Mouse (Mus musculus): ENCODE measurements around the gene Apol7b. TPM values are rescaled to one million over a fixed set of nuclear protein-coding genes. Genes with fewer than 3 reads are reported as not detected.
"Not testable (repeated sequence)": the region's sequence is repeated elsewhere in the genome, so short reads cannot be mapped to it uniquely, and the experiment has no call there.

The Apol7b gene
- under 1 TPM; 0.21 to 0.31 TPM for polyA plus RNA-seq (2017; shearing (Covaris generic))

DNA sequence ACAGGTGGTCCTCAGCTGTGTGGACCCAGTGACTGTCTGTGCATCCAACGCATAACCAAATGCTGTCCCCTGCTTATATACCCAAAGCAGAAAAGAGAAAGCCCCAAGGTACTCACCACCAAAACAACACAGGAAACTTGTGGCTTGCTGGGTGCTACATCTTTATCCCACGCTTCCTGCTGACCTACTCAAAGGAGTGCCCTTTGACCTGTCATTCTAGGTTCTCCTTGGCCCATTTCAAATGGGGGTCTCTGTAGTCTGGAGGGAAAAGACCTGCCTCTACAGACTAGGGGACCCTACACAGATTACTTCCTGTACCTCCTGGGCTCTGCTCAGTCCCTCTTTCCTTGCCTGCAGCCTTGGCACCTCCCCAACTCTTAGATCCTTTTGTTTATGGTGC is at the start of gene Apol7b:
Apol7b (minus strand) TSS at position 101 of the 400 bp plus-strand sequence.
- ATAC-seq = not testable (repeated sequence)

DNA sequence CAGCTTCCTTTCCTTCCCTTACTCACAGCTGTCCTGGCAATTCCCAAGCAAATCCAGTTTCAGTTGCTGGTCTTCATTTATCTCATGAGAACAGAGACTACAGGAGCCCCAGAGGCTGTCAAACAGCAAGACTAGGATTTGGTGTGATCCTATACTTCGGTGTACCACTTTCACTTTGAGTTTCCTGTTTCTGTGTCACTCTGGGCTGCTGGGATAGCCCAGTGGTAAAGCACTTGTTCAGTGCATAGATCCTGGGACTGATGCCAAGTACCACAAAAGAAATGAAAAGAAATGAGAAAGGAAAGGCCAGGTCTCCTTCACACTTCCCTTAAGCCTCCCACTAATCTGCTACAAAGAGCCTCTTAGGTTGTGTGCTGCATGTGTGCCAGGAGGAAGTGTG is 47.4 kb upstream of the Apol7b start:
- ATAC-seq = not testable (repeated sequence)

DNA sequence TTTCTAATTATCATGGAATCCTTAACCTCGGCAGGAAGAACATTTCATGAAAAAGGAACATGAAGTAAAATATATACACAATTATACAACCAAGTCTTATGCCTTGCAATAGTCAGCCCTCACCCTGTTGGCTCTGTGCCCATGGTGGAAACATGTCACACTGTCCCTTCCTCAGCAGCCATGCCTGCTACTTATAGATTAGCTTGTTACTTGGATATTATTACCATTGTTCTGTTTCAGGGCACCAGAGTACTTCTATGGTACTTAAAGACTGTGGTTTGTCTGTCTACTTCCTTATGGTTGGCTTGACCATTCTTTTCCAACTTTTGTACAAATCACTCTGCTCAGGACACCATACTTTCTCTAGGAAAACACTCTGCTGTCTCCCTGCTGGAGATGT is 45.9 kb upstream of the Apol7b start:
- not testable (repeated sequence) for ATAC-seq

DNA sequence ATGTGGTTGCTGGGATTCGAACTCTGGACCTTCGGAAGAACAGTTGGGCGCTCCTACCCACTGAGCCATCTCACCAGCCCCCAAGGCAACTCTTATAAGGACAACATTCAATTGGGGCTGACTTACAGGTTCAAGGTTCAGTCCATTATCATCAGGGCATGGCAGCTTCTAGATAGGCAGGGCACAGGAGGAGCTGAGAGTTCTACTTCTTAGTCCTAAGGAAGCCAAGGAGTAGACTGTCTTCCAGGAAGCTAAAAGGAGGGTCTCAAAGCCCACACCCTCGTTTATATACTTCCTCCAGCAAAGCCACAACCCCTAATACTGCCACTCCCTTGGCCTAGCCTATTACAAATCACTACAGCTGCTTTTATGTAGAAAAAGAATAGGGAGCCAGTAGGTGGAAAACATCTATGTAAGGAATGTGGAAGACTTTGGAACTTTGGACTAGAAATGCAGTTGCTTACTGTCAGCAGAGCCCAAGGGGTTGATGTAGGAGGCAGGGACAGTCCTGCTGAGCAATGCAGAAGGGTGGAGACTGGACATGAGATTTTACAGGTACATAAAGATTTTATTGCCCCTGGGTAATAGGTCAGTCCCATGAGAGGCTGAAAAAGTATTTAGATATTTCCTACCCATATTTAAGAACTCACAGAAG is 35.0 kb upstream of the Apol7b start:
- no peak for ATAC-seq

DNA sequence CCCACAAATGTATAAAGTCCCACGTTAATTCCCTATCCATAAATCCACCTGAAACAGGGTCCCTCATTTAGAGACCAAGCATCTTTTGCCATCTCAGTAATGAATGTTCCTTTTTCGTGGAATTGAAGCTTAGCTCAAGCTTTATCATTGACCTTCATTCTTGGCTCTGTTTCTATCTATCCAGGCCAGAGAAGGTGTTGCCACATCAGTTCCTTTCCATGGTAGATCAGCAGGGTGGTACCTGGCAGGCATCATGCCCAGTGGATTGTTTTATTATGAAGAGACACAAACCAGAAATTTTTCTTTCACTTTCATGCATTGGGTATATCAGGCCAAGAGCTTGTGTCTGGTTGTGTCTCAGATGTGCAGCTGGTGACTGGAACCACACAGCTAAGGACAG is 29.4 kb upstream of the Apol7b start, which contains the start of gene Apol10a:
Apol10a (plus strand) TSS at position 355 of the 400 bp plus-strand sequence.
- ATAC-seq = not testable (repeated sequence)

DNA sequence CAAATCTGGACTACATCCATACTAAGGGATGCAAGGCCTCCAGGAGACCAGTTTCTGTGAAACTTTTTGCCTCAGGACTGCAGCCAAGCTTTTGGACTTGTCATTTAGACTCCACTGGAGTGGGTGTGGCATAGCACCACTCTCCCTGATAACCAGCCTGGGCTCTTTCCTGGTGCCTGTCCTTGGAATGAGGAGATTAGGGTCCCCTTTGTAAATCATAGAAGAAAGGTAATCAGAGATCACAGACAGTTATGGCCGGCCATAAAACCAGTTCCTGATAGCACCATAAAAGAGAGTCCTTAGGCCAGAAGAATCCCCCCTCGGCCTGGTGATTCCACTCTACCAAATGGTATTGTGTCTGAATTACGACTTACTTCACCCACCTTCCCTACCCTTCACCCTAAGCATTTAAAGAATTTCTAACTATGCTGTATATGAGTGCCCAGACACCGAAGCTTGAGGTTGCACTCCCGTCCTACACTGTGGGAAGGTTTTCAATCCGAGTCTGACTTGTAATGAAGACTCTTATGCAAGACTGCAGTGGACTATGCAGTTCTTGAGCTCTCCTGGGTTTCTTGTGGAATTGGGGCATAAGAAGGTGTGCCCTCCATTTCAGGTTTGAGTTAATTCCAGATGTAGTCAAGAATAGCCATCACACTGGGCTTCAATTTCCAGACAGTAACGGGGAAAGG is 27.6 kb upstream of the Apol7b start:
- ATAC-seq = not testable (repeated sequence)

DNA sequence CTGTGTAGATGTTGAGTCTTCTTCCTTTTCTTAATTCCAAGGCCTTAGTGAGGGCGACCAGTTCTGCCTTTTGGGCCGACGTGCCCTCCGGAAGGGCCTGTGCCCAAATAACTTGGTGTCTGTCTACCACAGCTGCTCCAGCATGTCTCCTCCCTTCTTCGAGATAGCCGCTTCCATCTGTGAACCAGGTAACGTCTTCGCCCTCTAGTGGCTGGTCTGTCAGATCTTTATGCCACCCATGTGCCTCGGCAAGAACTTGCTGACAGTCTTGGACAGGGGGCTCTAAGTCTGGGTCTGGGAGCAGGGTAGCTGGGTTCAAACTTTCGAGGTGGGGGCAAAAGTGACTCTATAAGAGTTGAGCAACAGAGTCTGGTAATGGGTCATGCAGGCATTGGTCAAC is 2.6 kb upstream of the Apol7b start:
- not testable (repeated sequence) for ATAC-seq

DNA sequence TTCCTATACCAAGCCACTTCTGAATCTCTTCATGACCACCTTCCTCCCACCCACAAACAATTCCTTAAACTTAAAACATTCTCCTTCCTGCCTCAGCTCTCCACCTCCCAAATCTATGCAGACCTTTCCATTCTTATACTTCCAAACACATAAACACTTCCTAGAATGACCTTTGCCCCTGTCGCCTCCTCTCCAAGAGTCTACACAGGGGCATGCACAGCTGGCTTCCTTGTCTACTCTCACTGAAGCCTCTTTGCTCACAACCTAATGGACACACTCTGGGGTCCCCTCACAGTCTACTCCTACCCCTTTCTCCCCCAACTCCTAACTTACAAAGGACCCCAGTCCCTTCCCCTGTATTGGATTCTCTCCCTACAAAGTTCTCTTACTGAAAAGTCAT is 1.6 kb downstream of the Apol7b start:
- not testable (repeated sequence) for ATAC-seq

DNA sequence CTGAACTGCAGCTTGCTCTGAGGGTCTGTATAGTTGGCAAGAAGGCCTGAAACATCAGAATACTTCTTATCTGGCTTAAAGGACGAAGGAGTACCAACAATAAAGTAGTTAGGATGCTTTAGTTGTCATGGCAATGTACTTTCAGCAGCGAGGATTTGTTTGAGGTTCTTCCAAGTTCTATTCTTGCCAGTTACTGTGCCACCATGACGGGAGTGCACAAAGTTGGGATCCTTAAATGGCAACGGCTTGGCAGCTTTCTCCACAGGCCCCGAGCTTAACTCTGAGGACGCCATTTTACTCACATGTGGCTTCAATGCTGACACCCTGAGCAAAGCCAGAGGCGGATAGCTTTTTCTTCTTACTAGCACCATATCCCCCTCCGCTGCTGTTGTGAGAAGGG is 2.5 kb downstream of the Apol7b start:
- ATAC-seq = not testable (repeated sequence)

DNA sequence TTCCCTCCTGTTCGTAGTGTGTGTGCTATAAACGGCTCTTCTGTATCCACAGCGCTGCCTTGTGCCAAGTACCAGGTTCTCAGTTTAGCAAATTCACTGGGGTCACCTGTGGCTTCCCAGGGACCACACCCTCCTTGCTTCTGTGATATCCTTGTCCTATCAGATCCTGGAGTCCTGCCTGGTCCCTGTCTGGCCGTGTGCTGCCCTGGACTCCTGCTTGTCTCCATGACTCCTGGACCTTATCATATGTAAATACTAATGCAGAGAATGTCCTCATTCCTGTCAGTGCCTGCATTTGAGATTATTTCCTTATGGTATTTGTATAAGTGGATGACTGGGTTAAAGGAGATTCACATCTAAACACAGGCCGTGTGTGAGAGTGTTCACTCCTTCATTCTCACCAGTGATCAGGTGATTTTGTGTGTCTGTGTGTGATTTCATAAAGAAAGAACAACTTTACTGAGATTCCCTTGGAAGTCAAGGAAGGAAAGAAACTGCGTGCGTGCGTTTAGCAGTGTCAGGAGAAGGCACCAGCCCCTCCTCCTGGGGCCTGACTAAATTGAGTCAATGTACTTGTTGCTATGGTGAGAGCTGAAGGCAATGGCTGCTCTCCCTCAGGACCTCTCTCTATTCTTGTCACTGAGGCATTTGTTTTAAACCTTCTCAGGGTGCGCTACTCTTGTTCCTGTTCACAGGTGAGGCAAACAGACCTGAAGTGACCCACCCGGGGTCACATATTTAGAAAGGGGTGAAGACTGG is 18.4 kb downstream of the Apol7b start:
- ATAC-seq = not testable (repeated sequence)

DNA sequence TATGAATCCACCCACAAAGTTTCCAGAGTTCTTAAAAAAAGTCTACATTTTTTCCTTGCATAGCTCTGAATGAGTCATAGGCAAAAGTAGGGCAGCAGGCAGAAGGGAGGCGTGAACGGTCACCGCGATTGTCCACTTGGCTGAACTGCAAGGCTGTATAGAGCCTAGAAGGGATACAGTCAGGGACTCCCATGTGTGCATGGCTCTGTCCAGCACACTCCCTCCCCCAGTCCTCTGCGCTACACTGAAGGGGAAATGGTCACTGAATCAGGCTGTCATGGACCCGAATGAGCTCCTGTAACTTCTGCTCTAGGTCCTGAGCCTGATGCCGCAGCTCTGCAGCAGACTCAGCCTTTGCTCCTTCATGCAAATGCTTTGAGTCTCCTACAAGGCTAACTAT is 24.4 kb downstream of the Apol7b start:
- not testable (repeated sequence) for ATAC-seq

DNA sequence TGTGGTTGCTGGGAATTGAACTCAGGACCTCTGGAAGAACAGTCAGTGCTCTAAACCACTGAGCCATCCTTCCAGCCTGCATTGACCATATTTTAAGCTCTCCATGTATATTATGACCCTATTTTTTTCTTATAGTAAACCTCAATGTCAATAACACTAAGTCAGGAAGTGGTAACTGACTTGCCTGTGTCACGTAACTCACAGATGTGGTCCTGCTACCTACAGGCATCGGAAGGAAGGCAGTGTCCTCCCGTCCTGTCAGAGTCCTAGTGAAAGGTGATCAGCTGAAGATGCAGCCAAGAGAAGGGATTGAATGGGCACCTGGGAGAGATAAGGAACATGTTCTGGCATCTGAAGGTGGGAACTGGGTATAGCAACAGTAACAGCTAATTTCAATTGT is 27.6 kb downstream of the Apol7b start:
- peak; percentile 59 for ATAC-seq

DNA sequence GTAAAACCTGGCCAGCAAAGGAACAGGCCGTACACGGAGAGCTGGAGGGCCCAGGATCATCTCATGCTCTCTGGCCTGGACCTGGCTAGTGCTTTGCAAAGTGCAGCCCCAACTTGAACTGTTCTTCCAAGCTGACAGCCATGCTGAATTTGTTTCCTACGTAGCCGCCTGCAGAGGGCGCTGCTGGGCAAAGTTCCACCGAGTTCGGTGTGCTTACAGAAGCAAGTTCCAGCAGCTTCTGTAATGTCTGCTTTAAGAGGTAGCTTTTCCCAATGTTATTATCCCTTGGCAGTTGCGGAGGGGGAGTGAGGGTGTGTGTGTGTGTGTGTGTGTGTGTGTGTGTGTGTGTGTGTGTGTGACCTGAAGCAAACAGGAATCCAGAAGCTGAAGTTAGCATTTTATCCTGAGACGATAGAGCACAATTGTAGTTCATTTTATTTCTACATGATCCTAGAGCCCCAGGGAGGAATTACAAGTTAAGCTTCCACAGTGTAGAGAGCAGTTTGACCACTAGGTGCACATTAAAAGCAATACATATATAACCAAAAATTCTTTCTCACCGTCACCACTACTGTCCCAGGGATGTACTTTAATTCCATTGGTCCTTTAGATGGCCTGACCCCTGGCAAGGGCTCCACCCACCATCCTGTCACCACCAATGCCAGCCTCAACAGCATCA is 30.5 kb downstream of the Apol7b start:
- ATAC-seq = not testable (repeated sequence)

DNA sequence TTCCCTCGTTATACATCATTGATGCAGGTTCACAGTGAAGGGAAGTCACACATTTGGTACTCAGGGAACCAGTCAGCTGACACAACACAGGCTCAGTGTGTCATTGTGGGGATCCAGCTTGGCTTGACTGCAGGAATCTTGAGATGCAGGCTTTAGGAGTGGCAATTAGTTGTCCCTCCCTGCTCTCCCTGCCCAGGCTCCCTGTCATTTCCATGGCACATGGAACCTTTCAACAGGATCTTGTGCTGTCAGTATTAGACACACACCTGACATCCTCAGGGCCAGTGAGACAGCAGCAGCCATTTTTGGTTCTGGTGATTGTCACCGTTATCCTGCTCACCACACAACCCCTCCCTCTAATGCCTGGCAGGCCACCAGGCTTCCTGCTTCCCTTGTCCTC is 31.6 kb downstream of the Apol7b start:
- not testable (repeated sequence) for ATAC-seq

DNA sequence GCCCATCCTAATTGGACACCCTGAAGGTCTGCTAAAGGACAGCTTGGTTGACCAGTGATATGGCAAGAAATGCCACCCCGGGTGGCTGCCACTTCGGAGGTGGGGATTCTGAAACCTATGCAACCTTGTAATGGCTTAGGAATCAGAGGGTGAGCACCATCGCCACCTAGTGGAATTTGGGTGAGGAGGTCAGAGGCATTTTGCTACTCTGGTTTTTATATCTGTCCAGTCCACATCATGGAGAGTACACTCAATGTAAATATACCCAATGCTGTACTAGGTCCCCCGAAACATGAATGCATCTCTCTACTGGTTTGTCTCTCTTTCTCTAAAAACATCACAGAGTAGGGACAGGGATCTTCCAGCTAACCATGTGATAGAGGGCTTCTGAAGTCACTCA is 34.6 kb downstream of the Apol7b start:
- not testable (repeated sequence) for ATAC-seq

DNA sequence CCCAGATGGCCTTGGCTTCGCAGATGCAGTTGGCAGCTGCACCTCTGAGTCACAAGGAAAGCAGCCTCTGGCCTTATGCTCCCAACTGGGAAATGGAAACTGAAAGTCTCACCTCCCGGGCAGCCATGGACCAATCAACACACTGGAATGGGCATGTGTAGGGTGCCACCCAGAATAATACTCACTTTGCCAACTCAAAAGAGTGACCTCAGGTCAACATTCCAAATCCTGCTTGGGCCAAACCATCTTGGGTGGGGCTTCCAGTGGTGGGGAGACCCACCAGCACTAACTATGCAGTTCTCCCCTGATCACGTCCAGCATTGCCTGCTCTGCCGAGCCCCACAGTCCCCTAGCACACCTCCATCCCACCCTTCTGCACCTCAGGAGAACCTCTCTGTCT is 36.3 kb downstream of the Apol7b start, which contains the start of gene Apol9a:
Apol9a (minus strand) TSS at position 101 of the 400 bp plus-strand sequence.
- not testable (repeated sequence) for ATAC-seq

DNA sequence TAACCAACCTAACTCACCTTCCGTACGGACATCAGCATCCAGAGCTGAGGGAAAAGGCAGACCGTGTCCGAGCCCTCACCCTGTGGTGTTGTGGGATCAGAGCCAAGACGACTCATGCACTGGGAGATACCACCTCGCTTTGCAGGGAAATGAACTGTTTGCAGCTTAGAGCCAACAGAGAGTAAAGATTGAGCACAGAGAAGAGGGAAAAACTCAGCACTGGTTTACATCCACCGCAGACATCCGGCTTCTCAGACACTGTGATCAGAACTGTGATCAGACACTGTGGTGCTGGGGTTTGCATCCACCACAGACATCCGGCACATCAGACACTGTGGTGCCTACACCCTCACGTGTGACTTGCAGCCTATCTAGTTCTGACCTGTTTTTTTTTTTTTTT is 40.9 kb downstream of the Apol7b start:
- peak; percentile 98 for ATAC-seq

DNA sequence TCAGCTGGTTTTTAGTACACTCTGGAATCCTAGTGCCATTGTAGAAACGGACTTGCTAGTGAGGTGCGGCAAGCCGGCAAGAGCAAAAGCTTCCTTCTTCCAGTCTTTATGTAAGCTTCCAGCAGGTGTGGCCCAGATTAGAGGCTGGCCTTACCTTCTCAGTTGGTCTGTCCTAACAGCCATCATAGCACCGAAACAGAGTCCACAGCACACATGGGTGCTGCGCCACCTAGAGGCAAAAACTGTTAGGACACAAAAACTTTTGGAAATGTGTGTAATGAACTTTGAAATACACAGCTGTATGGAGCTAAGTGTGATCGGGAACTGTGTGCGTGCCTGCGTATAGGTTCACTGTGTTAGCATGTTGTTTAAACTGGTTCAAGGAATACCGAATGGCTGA is 48.3 kb downstream of the Apol7b start, which contains the start of gene Apol7a:
Apol7a (minus strand) TSS at position 84 of the 400 bp plus-strand sequence.
- not testable (repeated sequence) for ATAC-seq

DNA sequence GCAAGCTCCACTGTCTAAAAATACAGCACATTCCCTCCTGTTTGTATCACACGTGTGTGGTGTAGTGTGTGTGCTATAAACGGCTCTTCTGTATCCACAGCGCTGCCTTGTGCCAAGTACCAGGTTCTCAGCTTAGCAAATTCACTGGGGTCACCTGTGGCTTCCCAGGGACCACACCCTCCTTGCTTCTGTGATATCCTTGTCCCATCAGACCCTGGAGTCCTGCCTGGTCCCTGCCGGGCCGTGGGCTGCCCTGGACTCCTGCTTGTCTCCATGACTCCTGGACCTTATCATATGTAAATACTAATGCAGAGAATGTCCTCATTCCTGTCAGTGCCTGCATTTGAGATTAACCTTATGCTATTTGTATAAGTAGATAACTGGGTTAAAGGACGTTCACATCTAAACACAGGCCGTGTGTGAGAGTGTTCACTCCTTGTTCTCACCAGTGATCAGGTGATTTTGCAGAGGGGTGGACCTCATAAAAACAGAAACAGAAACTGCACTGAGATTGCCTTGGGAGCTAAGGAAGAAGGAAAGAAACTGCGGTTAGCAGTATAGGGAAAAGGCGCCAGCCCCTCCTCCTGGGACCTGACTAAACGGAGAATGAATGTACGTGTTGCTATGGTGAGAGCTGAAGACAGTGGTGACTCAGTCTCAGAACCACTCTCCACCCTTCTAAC is 49.7 kb downstream of the Apol7b start:
- not testable (repeated sequence) for ATAC-seq

DNA sequence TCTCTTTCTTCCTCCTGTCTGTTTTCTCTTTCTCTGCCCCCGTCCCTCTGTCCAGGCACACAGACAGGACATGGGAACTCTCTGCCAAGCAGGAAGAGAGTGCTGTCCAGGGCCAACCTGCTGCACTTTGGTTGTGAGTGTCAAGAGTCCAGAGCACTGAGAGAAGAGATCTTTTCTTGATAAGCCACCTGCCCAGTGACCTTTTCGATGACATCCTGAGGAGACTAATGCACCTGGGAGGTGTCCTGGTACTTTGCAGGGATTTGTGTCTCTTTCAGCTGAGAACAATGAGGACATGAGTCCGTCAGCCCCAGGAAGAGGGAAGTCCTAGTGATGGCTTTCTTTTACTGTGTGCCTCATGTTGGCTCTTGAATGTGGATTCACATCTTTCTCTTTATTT is 53.5 kb downstream of the Apol7b start:
- not testable (repeated sequence) for ATAC-seq

DNA sequence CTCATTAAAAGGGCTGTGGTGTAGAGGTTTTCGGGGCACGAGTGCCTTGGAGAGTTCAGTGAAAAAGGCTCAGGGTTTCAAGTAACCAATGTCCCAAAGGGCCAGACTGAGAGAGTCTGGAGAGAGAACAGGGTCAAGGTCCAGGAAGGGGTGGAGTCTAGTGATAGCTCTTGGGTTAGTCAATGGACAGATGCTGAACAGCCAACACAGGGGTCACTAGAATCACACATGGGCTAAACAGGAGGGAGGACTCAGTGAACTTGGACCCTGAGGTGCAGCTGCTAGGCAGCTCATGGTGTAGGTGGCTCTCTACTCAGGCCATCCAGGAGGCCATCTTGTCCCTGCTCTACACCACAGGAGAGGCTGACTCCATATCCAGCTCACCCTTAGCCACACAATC is 59.8 kb downstream of the Apol7b start:
- no peak for ATAC-seq
